7 mouse cellular contexts compared by ENCODE assay signal in genomic region chr1:118311622-118312326, GRCm38 (mm10). TPM values are rescaled to one million over a fixed set of nuclear protein-coding genes. Genes with fewer than 3 reads are reported as not detected.
DNase-seq lines count a peak whose midpoint lies in the region; ATAC-seq and TF ChIP-seq lines count a peak whose summit lies in the region.

Tsn (minus strand) TSS chr1:118311739.

- H3K4me1 ChIP-seq in embryonic facial prominence, embryonic 14.5 days (ENCODE audit: control insufficient read depth, insufficient read depth, low read length): peaks cover 6% of the 10 kb centered on the region
- peaks cover 9% of the 10 kb centered on the region; the same call in 1 of the 2 replicates for H3K4me1 ChIP-seq in heart, postnatal 0 days (ENCODE audit: control insufficient read depth, insufficient read depth)
- H3K4me1 ChIP-seq in limb, embryonic 10.5 days: peaks cover 7% of the 10 kb centered on the region
- H3K4me1 ChIP-seq in midbrain, embryonic 14.5 days (ENCODE audit: control insufficient read depth, insufficient read depth, low read length): 0 out of 2 replicates have a peak, but pooled peaks cover 7% of the 10 kb centered on the region

- no peaks in the 10 kb centered on the region for H3K9me3 ChIP-seq in embryonic facial prominence, embryonic 14.5 days (ENCODE audit: control insufficient read depth, low read length)
- H3K9me3 ChIP-seq in heart, postnatal 0 days (replicated peaks; ENCODE audit: control insufficient read depth, low read length): no peaks in the 10 kb centered on the region
- no peaks in the 10 kb centered on the region for H3K9me3 ChIP-seq in limb, embryonic 10.5 days (replicated peaks)
- H3K9me3 ChIP-seq in midbrain, embryonic 14.5 days (ENCODE audit: control insufficient read depth, low read length): no peaks in the 10 kb centered on the region

- H3K4me3 ChIP-seq in embryonic facial prominence, embryonic 14.5 days (ENCODE audit: low read depth, low read length): peak within 1 kb of the TSS; percentile 84
- peak within 1 kb of the TSS; percentile 90 for H3K4me3 ChIP-seq in heart, postnatal 0 days (ENCODE audit: low read depth, low read length)
- peak within 1 kb of the TSS; percentile 80 for H3K4me3 ChIP-seq in limb, embryonic 10.5 days
- peak within 1 kb of the TSS; percentile 83 for H3K4me3 ChIP-seq in midbrain, embryonic 14.5 days (replicated peaks; ENCODE audit: low read depth, low read length)

- peak; percentile 13 for DNase-seq in 416B (ENCODE audit: low read depth)
- DNase-seq in embryonic facial prominence, embryonic 14.5 days (ENCODE audit: low spot score): no peak
- no peak for DNase-seq in heart, postnatal 0 days (ENCODE audit: low spot score)
- peak; percentile 32 for DNase-seq in limb, embryonic 10.5 days (ENCODE audit: low spot score)
- no peak for DNase-seq in midbrain, embryonic 14.5 days
- DNase-seq in urinary bladder, adult 18-20 months (ENCODE audit: low spot score in 2 of 2): no peak

- no peaks in the 10 kb centered on the region for H3K27me3 ChIP-seq in embryonic facial prominence, embryonic 14.5 days (replicated peaks; ENCODE audit: control insufficient read depth, insufficient read depth, low read length)
- no peaks in the 10 kb centered on the region for H3K27me3 ChIP-seq in heart, postnatal 0 days (ENCODE audit: control insufficient read depth, insufficient read depth, low read length)
- H3K27me3 ChIP-seq in limb, embryonic 10.5 days (ENCODE audit: low read depth, poor library complexity, severe bottlenecking): no peaks in the 10 kb centered on the region
- H3K27me3 ChIP-seq in midbrain, embryonic 14.5 days (ENCODE audit: control insufficient read depth, insufficient read depth, low read length): no peaks in the 10 kb centered on the region

- 48% methylated on average over 12 of the region's 12 CpGs for WGBS in embryonic facial prominence, embryonic 14.5 days
- WGBS in heart, postnatal 0 days: 47% methylated on average over 12 of the region's 12 CpGs
- 57% methylated on average over 12 of the region's 12 CpGs for WGBS in limb, embryonic 10.5 days
- WGBS in midbrain, embryonic 14.5 days: 53% methylated on average over 12 of the region's 12 CpGs

- H3K4me2 ChIP-seq in embryonic facial prominence, embryonic 14.5 days (ENCODE audit: low read depth, low read length): peak within 1 kb of the TSS; percentile 73
- peak within 1 kb of the TSS; percentile 75 for H3K4me2 ChIP-seq in heart, postnatal 0 days (ENCODE audit: low read depth, low read length)
- peak within 1 kb of the TSS; percentile 81 for H3K4me2 ChIP-seq in midbrain, embryonic 14.5 days (ENCODE audit: low read length)

- no peak for TF ChIP-seq CTCF in heart, postnatal 0 days (IDR thresholded peaks at IDR 0.05; ENCODE audit: low read depth)

- H3K36me3 ChIP-seq in embryonic facial prominence, embryonic 14.5 days (ENCODE audit: control insufficient read depth, insufficient read depth, low read length): peaks cover 7% of the 10 kb centered on the region
- peaks cover 8% of the 10 kb centered on the region for H3K36me3 ChIP-seq in heart, postnatal 0 days (replicated peaks; ENCODE audit: control insufficient read depth, insufficient read depth, low read length)
- H3K36me3 ChIP-seq in limb, embryonic 10.5 days: peaks cover 12% of the 10 kb centered on the region
- peaks cover 3% of the 10 kb centered on the region for H3K36me3 ChIP-seq in midbrain, embryonic 14.5 days (ENCODE audit: control insufficient read depth, insufficient read depth, low read length)

- TF ChIP-seq EP300 in heart, postnatal 0 days (IDR thresholded peaks at IDR 0.05; ENCODE audit: low read depth): no peak

- peak within 1 kb of the TSS; percentile 93 for H3K27ac ChIP-seq in embryonic facial prominence, embryonic 14.5 days (replicated peaks; ENCODE audit: low read depth, low read length)
- peak within 1 kb of the TSS; percentile 86 for H3K27ac ChIP-seq in heart, postnatal 0 days (ENCODE audit: low read depth)
- peak within 1 kb of the TSS; percentile 89 for H3K27ac ChIP-seq in limb, embryonic 10.5 days
- H3K27ac ChIP-seq in midbrain, embryonic 14.5 days (replicated peaks; ENCODE audit: low read depth, low read length): peak within 1 kb of the TSS; percentile 91

- peak; percentile 11 for ATAC-seq in CD4-positive, CD25-positive, alpha-beta regulatory T cell, adult 4 months
- no peak for ATAC-seq in embryonic facial prominence, embryonic 14.5 days (ENCODE audit: low read depth)
- no peak for ATAC-seq in heart, postnatal 0 days (ENCODE audit: insufficient read depth, low read depth)
- ATAC-seq in midbrain, embryonic 14.5 days (ENCODE audit: low FRiP score, low TSS enrichment): peak; percentile 10; the same call in 1 of the 2 replicates

- H3K9ac ChIP-seq in embryonic facial prominence, embryonic 14.5 days (ENCODE audit: low read depth, low read length): peak within 1 kb of the TSS; percentile 95
- peak within 1 kb of the TSS; percentile 90 for H3K9ac ChIP-seq in heart, postnatal 0 days (replicated peaks; ENCODE audit: low read depth, low read length)
- H3K9ac ChIP-seq in midbrain, embryonic 14.5 days (replicated peaks; ENCODE audit: low read length): peak within 1 kb of the TSS; percentile 79

RNA-seq across cellular contexts. Expression of gene Tsn, which starts in this region (rescaled TPM):
- 100 to 1,000 TPM; 224 to 236 TPM for polyA plus RNA-seq in CD4-positive, CD25-positive, alpha-beta regulatory T cell, adult 4 months (2017; shearing (Covaris generic))
- polyA plus RNA-seq in embryonic facial prominence, embryonic 14.5 days (2014; fragmentation: Nextera tagmentation; extraction: Ambion mirVana): 252 and 282 TPM in 2 replicates
- total RNA-seq in heart, postnatal 0 days (2014; rRNA removed; ENCODE audit: low replicate concordance): 97.4 and 130 TPM in 2 replicates
- polyA plus RNA-seq in heart, postnatal 0 days (2015; fragmentation: Nextera tagmentation; extraction: Ambion mirVana): 170 and 174 TPM in 2 replicates
- 334 and 339 TPM in 2 replicates for polyA plus RNA-seq in limb, embryonic 10.5 days (2016; fragmentation: Nextera tagmentation; extraction: Ambion mirVana)
- polyA plus RNA-seq in midbrain, embryonic 14.5 days (2014; fragmentation: Nextera tagmentation; extraction: Ambion mirVana): 499 and 519 TPM in 2 replicates

Comparison
In these comparisons a context has a peak if more than half of its experiments do, and no peak if none do; other contexts are left out.
1. DNase-seq: peak in 416B (single experiment) and limb, embryonic 10.5 days (single experiment); none in embryonic facial prominence, embryonic 14.5 days (single experiment), heart, postnatal 0 days (single experiment), midbrain, embryonic 14.5 days (single experiment) and urinary bladder, adult 18-20 months (0 of 2).
2. ATAC-seq: peak in CD4-positive, CD25-positive, alpha-beta regulatory T cell, adult 4 months (single experiment) and midbrain, embryonic 14.5 days (single experiment); none in embryonic facial prominence, embryonic 14.5 days (single experiment) and heart, postnatal 0 days (single experiment).
3. Peak in every context shown above with its lines, with median percentiles within 50 percentile points of each other: H3K27ac ChIP-seq, H3K4me2 ChIP-seq, H3K4me3 ChIP-seq and H3K9ac ChIP-seq.